Mouse (Mus musculus): ENCODE results near the gene Dph5.

- no peak for TF ChIP-seq HCFC1 (IDR thresholded peaks at IDR 0.05; ENCODE audit: borderline replicate concordance, insufficient read depth, low read length)
- TF ChIP-seq ZNF384 (IDR thresholded peaks at IDR 0.05; ENCODE audit: low read depth, low read length): no peak
- TF ChIP-seq MAFK (IDR thresholded peaks at IDR 0.05; ENCODE audit: insufficient read depth, low read depth, low read length): no peak
- no peak for TF ChIP-seq ZC3H11A (IDR thresholded peaks at IDR 0.05; ENCODE audit: borderline replicate concordance, low read depth, low read length)
Observed at GRCm38 (mm10) chr3:115953088-115953487, 65.5 kb downstream of the Dph5 start.
